Mouse (Mus musculus) c-Kit-positive CD71-positive TER-119-positive erythroid progenitor cells, embryonic 14.5 days (primary cell): ENCODE measurements around the gene Atp2a1.
A peak's percentile ranks its signal among the peaks of the same experiment; 100 is the strongest.
"Not testable (repeated sequence)": the region's sequence is repeated elsewhere in the genome, so short reads cannot be mapped to it uniquely, and the experiment has no call there.

Experiments used
- DNase-seq: peaks from one replicate; pipeline ENCODE4 v3.0.0-alpha.2; 2013; ENCODE audit warnings: low spot score

The Atp2a1 gene

GRCm38 (mm10) chr7:126463004-126463403, at the start of gene Atp2a1:
Atp2a1 (minus strand) TSS chr7:126463108.
- no peak for DNase-seq

GRCm38 (mm10) chr7:126511287-126511686, 48.4 kb upstream of the Atp2a1 start:
- no peak for DNase-seq

GRCm38 (mm10) chr7:126507126-126507778, 44.3 kb upstream of the Atp2a1 start:
- DNase-seq: no peak

GRCm38 (mm10) chr7:126504913-126505312, 42.0 kb upstream of the Atp2a1 start:
- no peak for DNase-seq

- peak; percentile 96 for DNase-seq
These were observed 40.5 kb upstream of the Atp2a1 start, which contains the start of gene Atxn2l for GRCm38 (mm10) chr7:126503273-126503878. Atxn2l (minus strand) TSS chr7:126503437.

- DNase-seq: no peak
These were observed 39.8 kb upstream of the Atp2a1 start for GRCm38 (mm10) chr7:126502751-126503150.

GRCm38 (mm10) chr7:126502023-126502741, 39.3 kb upstream of the Atp2a1 start:
- peak; percentile 90 for DNase-seq

- DNase-seq: no peak
These were observed 38.7 kb upstream of the Atp2a1 start for GRCm38 (mm10) chr7:126501684-126502022.

- no peak for DNase-seq
These were observed 36.5 kb upstream of the Atp2a1 start for GRCm38 (mm10) chr7:126499416-126499815.

- DNase-seq: no peak
These were observed 35.1 kb upstream of the Atp2a1 start for GRCm38 (mm10) chr7:126497966-126498365.

GRCm38 (mm10) chr7:126496475-126496874, 33.6 kb upstream of the Atp2a1 start:
- DNase-seq: no peak

- no peak for DNase-seq
These were observed 31.2 kb upstream of the Atp2a1 start for GRCm38 (mm10) chr7:126494120-126494519.

- DNase-seq: no peak
These were observed 29.1 kb upstream of the Atp2a1 start for GRCm38 (mm10) chr7:126491973-126492372.

- no peak for DNase-seq
These were observed 28.1 kb upstream of the Atp2a1 start for GRCm38 (mm10) chr7:126491005-126491404.

- not testable (repeated sequence) for DNase-seq
These were observed 24.9 kb upstream of the Atp2a1 start for GRCm38 (mm10) chr7:126487617-126488385.

- peak; percentile 84 for DNase-seq
These were observed 24.2 kb upstream of the Atp2a1 start, which contains the start of gene Tufm for GRCm38 (mm10) chr7:126487052-126487483. Tufm (plus strand) TSS chr7:126487361.

- DNase-seq: peak; percentile 60
These were observed 19.5 kb upstream of the Atp2a1 start for GRCm38 (mm10) chr7:126482392-126482871.

- DNase-seq: no peak
These were observed 18.8 kb upstream of the Atp2a1 start for GRCm38 (mm10) chr7:126481699-126482098.

- peak; percentile 81 for DNase-seq
These were observed 12.2 kb upstream of the Atp2a1 start, which contains the start of gene Sh2b1 for GRCm38 (mm10) chr7:126474993-126475581. Sh2b1 (minus strand) TSS chr7:126475424.

- no peak for DNase-seq
These were observed 11.6 kb upstream of the Atp2a1 start for GRCm38 (mm10) chr7:126474486-126474955.

- DNase-seq: no peak
These were observed 10.7 kb upstream of the Atp2a1 start for GRCm38 (mm10) chr7:126473470-126474086.
